Mouse (Mus musculus) hindbrain, embryonic 15.5 days (tissue): ENCODE results near the gene Syt8. TPM values are rescaled to one million over a fixed set of nuclear protein-coding genes. Genes with fewer than 3 reads are reported as not detected.

Experiments
- ATAC-seq: fragments of 200-750 bp; cut with Nextera tagmentation; 2 replicates; pipeline ENCODE4 v1.8.0; 2017; ENCODE audit warnings: low read depth, moderate number of reproducible peaks, moderate TSS enrichment; ENCODE audit not compliant: low FRiP score
- H3K27ac ChIP-seq: fragments of 300-500 bp; sonication (generic); replicated peaks from 2 replicates; pipeline ENCODE4 v1.5.1; 2015; ENCODE audit warnings: mild to moderate bottlenecking, inconsistent platforms
- H3K27me3 ChIP-seq: fragments of 300-500 bp; sonication (generic); 2 replicates; pipeline ENCODE4 v1.6.1; 2015; ENCODE audit warnings: control low read depth, inconsistent platforms
- H3K36me3 ChIP-seq: fragments of 300-500 bp; sonication (generic); 2 replicates; pipeline ENCODE4 v1.6.1; 2015; ENCODE audit warnings: control low read depth, inconsistent platforms
- H3K4me1 ChIP-seq: fragments of 300-500 bp; sonication (generic); replicated peaks from 2 replicates; pipeline ENCODE4 v1.6.1; 2015; ENCODE audit warnings: control low read depth, inconsistent platforms
- H3K4me2 ChIP-seq: fragments of 300-500 bp; sonication (generic); 2 replicates; pipeline ENCODE4 v1.6.1; 2015; ENCODE audit warnings: moderate library complexity, mild to moderate bottlenecking, inconsistent platforms
- H3K4me3 ChIP-seq: fragments of 300-500 bp; sonication (generic); 2 replicates; pipeline ENCODE4 v1.5.1; 2015; ENCODE audit warnings: mild to moderate bottlenecking, inconsistent platforms
- H3K9ac ChIP-seq: fragments of 300-500 bp; sonication (generic); 2 replicates; pipeline ENCODE4 v1.6.1; 2015; ENCODE audit warnings: inconsistent platforms
- H3K9me3 ChIP-seq: fragments of 300-500 bp; sonication (generic); 2 replicates; pipeline ENCODE4 v1.6.1; 2016; ENCODE audit warnings: control low read depth, inconsistent platforms
- WGBS: fragments of 180-500 bp; shearing (Covaris S2); methylation state at CpG from one replicate; pipeline ENCODE4 v1.1.7; 2015; 5-methylcytosine and 5-hydroxymethylcytosine counted together
- polyA plus RNA-seq: library from polyadenylated mRNA; unstranded; fragments of >200 nt; fragmentation: Nextera tagmentation; extraction: Ambion mirVana; gene quantifications from 2 replicates; pipeline ENCODE4 v1.2.1, GENCODE M21; 2015

Syt8 gene
- polyA plus RNA-seq, 1 experiment from 2014 or later: not detected

DNA sequence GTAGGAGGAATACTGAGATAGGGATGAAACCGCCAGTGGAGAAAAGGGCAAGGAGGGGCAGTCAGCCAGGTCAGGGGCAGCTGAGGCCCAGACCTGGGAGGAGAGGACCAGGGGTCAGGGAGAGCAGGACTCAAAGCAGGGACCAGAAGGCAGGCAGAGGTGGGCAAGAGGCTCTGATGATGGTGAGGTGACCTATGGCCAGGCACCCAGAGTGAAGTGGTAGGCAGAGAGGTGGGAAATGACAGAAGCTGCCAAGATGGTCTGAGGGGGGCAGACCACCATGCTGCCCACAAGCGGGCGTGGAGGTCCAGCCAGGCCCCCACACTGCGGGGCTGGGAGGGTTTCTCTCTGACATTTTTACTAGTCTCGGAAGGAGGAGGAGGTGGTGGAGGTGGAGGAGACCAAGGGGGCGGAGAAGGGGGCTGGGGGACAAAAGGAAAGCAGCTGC, 36.8 kb downstream of the Syt8 start:
- H3K9me3 ChIP-seq: no peaks in the 10 kb centered on the region
- peaks cover 11% of the 10 kb centered on the region; the same call in 1 of the 2 replicates for H3K4me1 ChIP-seq
- 38% methylated on average over 6 of the region's 6 CpGs for WGBS
- H3K4me3 ChIP-seq: no peak overlapping the region
- no peaks in the 10 kb centered on the region for H3K27me3 ChIP-seq
- H3K36me3 ChIP-seq: no peaks in the 10 kb centered on the region
- ATAC-seq: no peak
- no peak overlapping the region for H3K9ac ChIP-seq
- no peak overlapping the region for H3K4me2 ChIP-seq
- H3K27ac ChIP-seq: no peak overlapping the region

DNA sequence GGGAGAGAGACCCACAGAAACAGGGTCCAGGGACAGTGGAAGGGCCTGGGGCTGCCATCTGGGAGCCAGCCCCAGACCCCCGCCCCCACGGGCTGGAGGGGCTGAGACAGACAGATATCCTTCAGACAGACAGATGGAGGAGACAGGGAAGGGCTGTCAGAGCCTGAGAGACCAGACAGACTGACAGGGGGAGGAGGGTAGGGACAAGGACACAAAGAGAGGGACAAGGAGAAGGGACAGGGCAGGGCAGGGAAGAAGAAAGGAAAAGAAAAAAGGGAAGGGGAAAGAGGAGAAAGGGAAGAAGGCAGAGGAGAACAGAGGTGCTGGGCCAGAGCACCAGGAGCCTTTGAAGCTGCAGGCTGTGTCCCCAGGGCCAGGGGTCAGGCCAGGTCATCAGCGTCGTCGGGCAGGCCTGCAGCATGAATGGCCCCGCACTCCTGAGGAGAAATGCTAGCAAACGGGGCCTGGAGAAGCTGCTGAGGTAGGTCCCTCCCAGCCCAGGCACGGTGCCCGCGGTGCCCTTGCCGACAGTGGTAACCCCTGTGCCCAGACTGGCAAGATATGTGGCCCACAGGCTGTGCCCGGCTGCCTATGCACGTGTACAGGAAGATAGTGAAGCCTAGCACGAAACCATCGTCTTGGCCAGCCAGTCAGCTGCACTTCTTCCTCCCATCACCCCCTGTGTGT, 37.4 kb downstream of the Syt8 start:
- Histone ChIP-seq H3K27ac (no peak overlapping the region), H3K4me2 (no peak overlapping the region), H3K36me3 (no peaks in the 10 kb centered on the region), H3K9me3 (no peaks in the 10 kb centered on the region), H3K9ac (no peak overlapping the region), H3K4me1 (peaks cover 11% of the 10 kb centered on the region; the same call in 1 of the 2 replicates), H3K27me3 (no peaks in the 10 kb centered on the region), H3K4me3 (no peak overlapping the region)
- WGBS: 29% methylated on average over 15 of the region's 15 CpGs
- no peak for ATAC-seq

DNA sequence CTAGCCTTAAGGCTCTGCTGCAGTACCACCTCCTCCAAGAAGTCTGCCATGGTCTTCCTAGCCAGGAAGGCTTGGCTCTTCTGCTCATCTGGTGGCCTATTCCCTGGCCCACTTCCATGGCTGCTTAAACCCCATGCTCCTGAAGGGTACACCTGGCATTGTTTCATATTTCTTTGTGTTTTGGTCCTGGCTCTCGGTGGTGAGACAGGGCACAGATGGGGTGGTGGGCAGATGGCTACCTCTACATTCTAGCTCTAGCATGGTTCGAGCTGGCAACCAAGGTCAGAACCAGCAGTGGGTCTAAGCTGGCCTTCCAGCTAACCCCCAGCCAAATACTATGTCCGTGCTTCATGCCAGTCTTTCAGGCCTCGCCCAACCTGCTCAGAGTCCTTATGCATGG, 38.3 kb downstream of the Syt8 start:
- peaks cover 11% of the 10 kb centered on the region; the same call in 1 of the 2 replicates for H3K4me1 ChIP-seq
- no peak overlapping the region for H3K4me2 ChIP-seq
- 88% methylated on average over 4 of the region's 4 CpGs for WGBS
- no peaks in the 10 kb centered on the region for H3K27me3 ChIP-seq
- no peaks in the 10 kb centered on the region for H3K9me3 ChIP-seq
- no peaks in the 10 kb centered on the region for H3K36me3 ChIP-seq
- no peak overlapping the region for H3K27ac ChIP-seq
- no peak overlapping the region for H3K9ac ChIP-seq
- ATAC-seq: no peak
- no peak overlapping the region for H3K4me3 ChIP-seq

DNA sequence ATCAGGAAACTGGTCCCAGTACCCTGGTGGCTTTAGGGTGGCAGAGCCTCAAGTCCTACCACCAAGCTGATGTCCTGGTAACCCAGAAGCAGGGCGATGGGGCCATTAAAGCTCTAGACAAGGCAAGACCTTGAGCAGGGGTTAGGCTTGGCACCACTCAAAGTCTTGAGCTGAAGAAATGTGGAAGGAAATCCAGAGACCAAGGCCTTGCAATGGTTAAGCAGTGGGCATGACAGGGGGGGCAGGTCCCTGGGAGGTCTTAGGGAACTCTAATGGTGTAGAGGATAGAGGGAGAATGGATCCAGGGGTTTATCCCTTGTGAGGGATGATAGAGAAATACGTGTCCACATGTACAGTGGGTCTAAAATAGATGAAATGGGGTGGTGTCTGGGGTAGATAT, 38.8 kb downstream of the Syt8 start:
- peaks cover 11% of the 10 kb centered on the region; the same call in 1 of the 2 replicates for H3K4me1 ChIP-seq
- WGBS: 92% methylated on average over 2 of the region's 2 CpGs
- no peak overlapping the region for H3K4me3 ChIP-seq
- H3K9me3 ChIP-seq: no peaks in the 10 kb centered on the region
- no peak overlapping the region for H3K4me2 ChIP-seq
- ATAC-seq: no peak
- no peaks in the 10 kb centered on the region for H3K36me3 ChIP-seq
- H3K9ac ChIP-seq: no peak overlapping the region
- no peak overlapping the region for H3K27ac ChIP-seq
- no peaks in the 10 kb centered on the region for H3K27me3 ChIP-seq

DNA sequence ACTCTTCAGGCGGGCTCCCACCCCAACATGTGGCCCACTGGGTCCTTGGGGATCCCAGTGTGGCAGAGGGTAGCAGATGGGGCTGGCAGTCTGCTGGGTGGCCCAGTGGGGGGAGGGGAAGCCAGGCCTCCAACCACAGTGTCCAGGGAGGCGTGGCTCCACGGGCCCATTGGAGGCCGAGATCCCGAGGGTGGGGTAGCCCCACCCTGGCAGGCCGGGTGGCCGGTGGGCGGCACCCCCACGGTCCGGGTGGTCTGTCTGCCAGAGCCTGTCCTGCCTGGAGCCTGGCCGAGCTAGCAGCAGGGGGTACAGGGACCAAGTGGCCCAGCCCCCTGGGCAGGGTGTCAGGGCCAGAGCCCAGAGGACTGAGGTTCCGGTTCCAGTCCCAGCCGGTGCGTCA, 40.1 kb downstream of the Syt8 start:
- ATAC-seq: no peak
- H3K4me1 ChIP-seq: peaks cover 11% of the 10 kb centered on the region; the same call in 1 of the 2 replicates
- H3K9ac ChIP-seq: no peak overlapping the region
- no peak overlapping the region for H3K4me3 ChIP-seq
- no peaks in the 10 kb centered on the region for H3K36me3 ChIP-seq
- no peaks in the 10 kb centered on the region for H3K9me3 ChIP-seq
- no peak overlapping the region for H3K27ac ChIP-seq
- WGBS: 87% methylated on average over 14 of the region's 14 CpGs
- H3K4me2 ChIP-seq: no peak overlapping the region
- no peaks in the 10 kb centered on the region for H3K27me3 ChIP-seq

DNA sequence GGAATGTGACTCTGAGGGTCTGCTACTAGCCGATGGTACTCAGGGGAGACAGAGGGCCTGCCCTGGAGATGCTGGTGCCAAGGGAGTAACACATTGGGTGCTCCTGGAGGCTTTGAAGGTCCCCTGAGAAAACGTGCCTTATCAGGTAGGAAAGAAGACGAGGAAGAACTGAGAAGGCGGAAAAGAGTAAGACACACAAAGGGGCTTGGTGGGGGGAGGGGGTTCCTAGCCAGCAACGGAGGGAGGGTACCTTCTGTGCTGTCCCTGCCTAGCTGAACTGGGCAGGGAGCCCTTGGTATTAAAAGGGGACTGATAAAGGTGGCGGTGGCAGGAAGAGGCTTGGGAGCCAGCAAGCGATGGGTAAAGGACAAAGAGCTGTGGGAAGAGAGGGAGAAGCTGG, 41.0 kb downstream of the Syt8 start:
- ATAC-seq: no peak

DNA sequence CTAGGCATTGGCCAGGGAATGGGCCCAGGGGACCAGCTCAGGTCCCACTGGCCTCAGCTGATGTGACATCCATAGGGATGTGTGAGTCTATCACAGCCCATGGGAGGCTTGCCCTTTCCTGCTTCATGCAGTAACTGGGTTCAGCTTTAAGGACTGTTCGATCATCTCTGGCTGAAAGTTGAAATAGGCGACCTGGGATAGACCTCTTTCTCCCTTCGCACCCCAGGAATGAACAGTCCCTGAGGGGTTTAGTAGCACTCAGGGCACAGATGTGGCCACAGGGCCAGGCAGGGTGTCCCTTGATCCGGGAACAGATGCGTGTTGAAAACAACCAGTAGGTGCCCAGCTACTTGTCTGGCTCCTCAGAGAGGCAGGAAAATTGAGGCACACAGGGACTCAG, 41.6 kb downstream of the Syt8 start:
- no peak overlapping the region for H3K9ac ChIP-seq
- no peak overlapping the region for H3K4me2 ChIP-seq
- H3K4me1 ChIP-seq: peaks cover 11% of the 10 kb centered on the region
- no peak overlapping the region for H3K4me3 ChIP-seq
- no peak overlapping the region for H3K27ac ChIP-seq
- no peaks in the 10 kb centered on the region for H3K36me3 ChIP-seq
- no peaks in the 10 kb centered on the region for H3K27me3 ChIP-seq
- 79% methylated on average over 5 of the region's 5 CpGs for WGBS
- ATAC-seq: no peak
- no peaks in the 10 kb centered on the region for H3K9me3 ChIP-seq

More for the DNA sequence above, 41.0 kb downstream of the Syt8 start:
- WGBS: 69% methylated on average over 7 of the region's 7 CpGs
- Histone ChIP-seq H3K27ac (no peak overlapping the region), H3K4me1 (peaks cover 11% of the 10 kb centered on the region; the same call in 1 of the 2 replicates), H3K4me3 (no peak overlapping the region), H3K9ac (no peak overlapping the region), H3K4me2 (no peak overlapping the region), H3K9me3 (no peaks in the 10 kb centered on the region), H3K36me3 (no peaks in the 10 kb centered on the region), H3K27me3 (no peaks in the 10 kb centered on the region)

DNA sequence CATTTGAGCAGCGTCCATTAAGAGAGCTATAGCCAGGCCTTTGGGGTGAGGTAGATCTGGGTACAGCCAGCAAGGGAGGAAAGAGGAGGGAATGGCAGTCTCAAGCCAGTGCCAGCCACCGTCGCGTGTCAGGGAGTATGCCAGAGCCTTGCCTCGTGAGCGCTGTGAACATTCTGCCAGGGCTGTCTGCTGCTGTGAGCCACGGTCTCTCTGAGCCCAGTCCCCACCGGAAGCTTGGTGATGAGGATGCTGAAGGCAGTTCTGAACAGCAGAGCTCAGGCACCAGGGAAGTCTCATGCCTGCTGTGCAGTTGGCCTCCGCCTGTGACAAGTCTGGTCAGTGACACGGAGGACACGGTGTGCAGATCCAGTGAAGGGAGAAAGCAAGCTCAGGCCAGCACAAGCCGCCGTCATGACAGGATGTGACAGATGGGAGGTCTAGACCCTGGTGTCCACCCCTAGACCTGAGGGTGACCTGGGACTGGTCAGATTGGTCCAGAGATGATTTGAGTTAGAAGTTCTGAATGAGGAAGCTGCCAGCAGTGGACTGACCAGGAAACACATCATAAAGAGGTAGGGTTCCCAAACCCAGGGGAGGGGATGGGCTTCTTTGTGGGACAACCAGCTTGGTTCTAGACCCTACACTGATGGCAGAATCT, 42.3 kb downstream of the Syt8 start:
- Histone ChIP-seq H3K9ac (no peak overlapping the region), H3K4me1 (peaks cover 11% of the 10 kb centered on the region), H3K4me3 (no peak overlapping the region), H3K36me3 (no peaks in the 10 kb centered on the region), H3K27ac (no peak overlapping the region), H3K9me3 (no peaks in the 10 kb centered on the region), H3K27me3 (no peaks in the 10 kb centered on the region), H3K4me2 (no peak overlapping the region)
- ATAC-seq: no peak
- WGBS: 75% methylated on average over 13 of the region's 13 CpGs

DNA sequence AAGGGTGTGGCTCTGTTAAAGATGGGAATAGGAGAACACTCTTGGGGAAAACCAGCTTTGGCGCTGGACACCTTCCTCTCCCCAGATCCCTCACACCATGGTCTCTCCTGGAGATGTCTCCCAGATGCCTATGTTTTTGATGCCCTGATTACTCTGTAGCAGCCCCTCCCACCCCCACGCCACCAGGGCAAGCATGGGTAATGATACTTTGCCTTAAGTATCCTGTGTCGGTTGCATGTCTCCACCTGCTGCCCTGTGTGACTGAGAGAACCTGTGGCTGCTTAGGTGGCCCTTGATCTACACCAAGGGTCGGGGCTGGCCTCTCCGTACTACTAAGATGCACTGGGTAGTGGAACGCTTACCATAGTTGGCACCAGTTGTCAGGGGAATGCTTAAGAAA, 43.4 kb downstream of the Syt8 start:
- Histone ChIP-seq H3K27me3 (no peaks in the 10 kb centered on the region), H3K36me3 (no peaks in the 10 kb centered on the region), H3K9me3 (no peaks in the 10 kb centered on the region), H3K9ac (no peak overlapping the region), H3K4me1 (peaks cover 16% of the 10 kb centered on the region), H3K27ac (no peak overlapping the region), H3K4me3 (no peak overlapping the region), H3K4me2 (no peak overlapping the region)
- ATAC-seq: no peak
- 90% methylated on average over 6 of the region's 6 CpGs for WGBS

DNA sequence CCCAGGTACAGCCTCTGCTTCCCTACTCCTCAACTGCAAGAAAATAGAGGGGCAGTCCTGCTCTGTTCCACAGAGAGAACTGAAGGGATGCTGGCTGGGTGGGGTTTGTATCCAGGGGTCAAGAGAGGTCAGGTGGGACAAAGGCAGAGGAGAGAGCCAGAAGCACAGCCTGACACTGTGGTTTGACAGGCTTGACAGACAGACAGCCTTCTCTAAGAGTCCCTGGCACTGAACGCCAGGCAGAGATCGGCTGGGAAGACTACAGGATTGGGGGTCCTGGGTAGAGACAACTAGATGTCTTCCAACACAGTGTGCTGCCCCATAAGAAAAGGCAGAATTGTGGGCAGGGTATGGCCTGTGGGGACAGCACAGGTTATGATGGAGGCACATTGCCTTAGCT, 43.9 kb downstream of the Syt8 start:
- H3K4me2 ChIP-seq: no peak overlapping the region
- no peaks in the 10 kb centered on the region for H3K9me3 ChIP-seq
- H3K4me1 ChIP-seq: peaks cover 20% of the 10 kb centered on the region
- no peak for ATAC-seq
- H3K36me3 ChIP-seq: no peaks in the 10 kb centered on the region
- H3K27ac ChIP-seq: no peak overlapping the region
- no peak overlapping the region for H3K9ac ChIP-seq
- WGBS: 59% methylated on average over 2 of the region's 2 CpGs
- H3K27me3 ChIP-seq: no peaks in the 10 kb centered on the region
- no peak overlapping the region for H3K4me3 ChIP-seq

DNA sequence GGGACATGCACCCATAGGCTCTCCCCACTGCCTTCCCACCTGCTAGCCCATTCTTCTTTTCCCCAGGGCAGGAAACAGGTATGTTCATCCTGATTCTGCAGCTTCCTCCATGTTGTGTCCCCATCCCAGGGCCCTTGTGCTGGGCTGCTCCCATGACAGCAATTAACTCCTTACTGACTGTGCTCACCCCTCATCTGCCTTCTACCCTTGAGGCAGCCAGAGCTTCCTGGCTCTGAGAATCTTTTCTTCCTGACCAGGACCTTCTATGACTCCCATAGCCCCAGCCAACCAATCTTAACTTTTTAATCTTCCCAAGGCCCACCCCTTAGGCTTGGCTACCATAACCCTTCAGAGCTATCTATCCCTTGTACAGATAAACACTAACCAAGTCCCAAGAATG, 44.7 kb downstream of the Syt8 start:
- no peak overlapping the region for H3K4me2 ChIP-seq
- H3K9me3 ChIP-seq: no peaks in the 10 kb centered on the region
- no peak overlapping the region for H3K4me3 ChIP-seq
- H3K4me1 ChIP-seq: peaks cover 20% of the 10 kb centered on the region
- H3K27ac ChIP-seq: no peak overlapping the region
- ATAC-seq: no peak
- no peaks in the 10 kb centered on the region for H3K27me3 ChIP-seq
- no peaks in the 10 kb centered on the region for H3K36me3 ChIP-seq
- H3K9ac ChIP-seq: no peak overlapping the region

DNA sequence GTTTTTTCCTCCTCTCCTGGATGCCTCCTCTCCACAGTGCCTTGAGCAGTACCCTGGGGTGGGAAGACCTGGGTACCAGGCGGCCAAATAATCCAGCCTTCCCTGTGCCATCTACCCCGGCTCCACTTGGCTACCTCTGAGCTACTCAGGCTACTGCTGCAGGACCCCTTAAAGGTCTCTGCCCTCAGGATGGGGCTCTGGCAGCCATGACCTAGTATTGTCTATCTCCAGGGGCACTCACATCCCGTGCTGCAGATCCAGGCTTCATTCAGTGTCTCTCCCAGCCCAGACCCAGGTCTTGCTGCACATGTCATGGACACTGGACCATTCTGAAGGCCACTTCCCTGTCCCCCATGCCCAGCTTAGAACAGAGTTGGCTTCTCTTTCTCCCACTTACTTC, 45.2 kb downstream of the Syt8 start:
- no peak for ATAC-seq
- H3K4me1 ChIP-seq: peaks cover 20% of the 10 kb centered on the region
- H3K36me3 ChIP-seq: no peaks in the 10 kb centered on the region
- WGBS: 91% methylated on average over 3 of the region's 3 CpGs
- no peak overlapping the region for H3K4me2 ChIP-seq
- no peaks in the 10 kb centered on the region for H3K9me3 ChIP-seq
- no peaks in the 10 kb centered on the region for H3K27me3 ChIP-seq
- H3K9ac ChIP-seq: no peak overlapping the region
- H3K4me3 ChIP-seq: no peak overlapping the region
- H3K27ac ChIP-seq: no peak overlapping the region
